Mouse (Mus musculus): ENCODE measurements around the gene D630036H23Rik. TPM values are rescaled to one million over a fixed set of nuclear protein-coding genes. Genes with fewer than 3 reads are reported as not detected.
"Not testable (repeated sequence)": the region's sequence is repeated elsewhere in the genome, so short reads cannot be mapped to it uniquely, and the experiment has no call there.

The D630036H23Rik gene
- polyA plus RNA-seq, 1 experiment from 2014 or later: 3.0 TPM

DNA sequence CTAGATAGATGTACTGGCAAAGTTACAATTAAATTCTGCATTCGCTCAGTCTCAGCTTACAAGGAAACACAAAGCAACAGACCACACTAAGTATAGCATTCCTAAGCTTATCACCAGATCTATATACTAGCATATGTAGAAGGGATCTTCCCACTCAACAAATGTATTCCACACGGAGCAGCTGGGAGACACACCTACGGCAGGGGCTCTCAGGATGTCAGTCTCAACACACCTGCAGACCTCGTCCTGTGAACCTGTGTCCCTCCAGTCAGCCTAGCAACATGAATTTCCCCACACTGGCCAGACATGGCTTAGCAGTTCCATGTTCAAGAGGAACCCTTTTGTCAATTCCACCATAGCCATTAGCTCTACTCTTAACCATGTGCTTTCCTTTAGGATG, 5.6 kb downstream of the D630036H23Rik start:
- WGBS: 95% methylated on average over 3 of the region's 4 CpGs
- not testable (repeated sequence) for H3K27ac ChIP-seq (ENCODE audit: low read length); H3K27me3 ChIP-seq (replicated peaks; ENCODE audit: control insufficient read depth, insufficient read depth, low read length); H3K9me3 ChIP-seq (ENCODE audit: control insufficient read depth, low read length); H3K4me3 ChIP-seq (replicated peaks; ENCODE audit: low read length); H3K4me2 ChIP-seq (ENCODE audit: low read length); H3K36me3 ChIP-seq (ENCODE audit: control insufficient read depth, insufficient read depth); H3K4me1 ChIP-seq (replicated peaks; ENCODE audit: control insufficient read depth, insufficient read depth, low read length); ATAC-seq; H3K9ac ChIP-seq (replicated peaks; ENCODE audit: low read depth, low read length)

GRCm38 (mm10) chr12:36373237-36373998, 8.6 kb downstream of the D630036H23Rik start:
- Histone ChIP-seq H3K4me3 (replicated peaks; ENCODE audit: low read length) (no peak overlapping the region), H3K36me3 (ENCODE audit: control insufficient read depth, insufficient read depth) (no peaks in the 10 kb centered on the region), H3K27ac (ENCODE audit: low read length) (no peak overlapping the region), H3K9me3 (ENCODE audit: control insufficient read depth, low read length) (no peaks in the 10 kb centered on the region), H3K27me3 (replicated peaks; ENCODE audit: control insufficient read depth, insufficient read depth, low read length) (no peaks in the 10 kb centered on the region), H3K4me1 (replicated peaks; ENCODE audit: control insufficient read depth, insufficient read depth, low read length) (no peaks in the 10 kb centered on the region), H3K4me2 (ENCODE audit: low read length) (no peak overlapping the region), H3K9ac (replicated peaks; ENCODE audit: low read depth, low read length) (no peak overlapping the region)
- ATAC-seq: no peak
- 50% methylated on average over 4 of the region's 4 CpGs for WGBS

DNA sequence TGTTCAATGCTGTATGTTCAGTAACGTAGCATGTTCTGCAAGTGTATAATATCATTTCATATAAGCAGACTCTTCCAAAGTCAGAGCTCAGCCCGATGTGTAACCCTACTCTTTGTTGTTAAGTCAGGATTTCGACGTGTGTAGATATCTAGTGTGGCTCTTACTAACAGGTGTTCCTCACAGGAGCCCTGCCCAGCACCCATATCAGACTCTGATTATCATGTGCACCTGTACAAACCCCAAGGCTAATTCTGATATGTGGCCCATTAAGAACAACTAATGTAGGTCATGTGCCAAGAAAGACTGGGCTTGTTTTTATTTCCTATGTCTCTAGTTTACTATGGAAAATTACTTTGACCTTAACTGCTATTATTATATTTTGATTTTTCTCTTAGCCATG, 18.0 kb downstream of the D630036H23Rik start:
- no peaks in the 10 kb centered on the region for H3K9me3 ChIP-seq (ENCODE audit: control insufficient read depth, low read length)
- no peak overlapping the region for H3K27ac ChIP-seq (ENCODE audit: low read length)
- no peak for ATAC-seq
- WGBS: 93% methylated on average over 4 of the region's 4 CpGs
- H3K4me3 ChIP-seq (replicated peaks; ENCODE audit: low read length): no peak overlapping the region
- no peaks in the 10 kb centered on the region for H3K4me1 ChIP-seq (replicated peaks; ENCODE audit: control insufficient read depth, insufficient read depth, low read length)
- H3K9ac ChIP-seq (replicated peaks; ENCODE audit: low read depth, low read length): no peak overlapping the region
- H3K4me2 ChIP-seq (ENCODE audit: low read length): no peak overlapping the region
- no peaks in the 10 kb centered on the region for H3K36me3 ChIP-seq (ENCODE audit: control insufficient read depth, insufficient read depth)
- no peaks in the 10 kb centered on the region for H3K27me3 ChIP-seq (replicated peaks; ENCODE audit: control insufficient read depth, insufficient read depth, low read length)

DNA sequence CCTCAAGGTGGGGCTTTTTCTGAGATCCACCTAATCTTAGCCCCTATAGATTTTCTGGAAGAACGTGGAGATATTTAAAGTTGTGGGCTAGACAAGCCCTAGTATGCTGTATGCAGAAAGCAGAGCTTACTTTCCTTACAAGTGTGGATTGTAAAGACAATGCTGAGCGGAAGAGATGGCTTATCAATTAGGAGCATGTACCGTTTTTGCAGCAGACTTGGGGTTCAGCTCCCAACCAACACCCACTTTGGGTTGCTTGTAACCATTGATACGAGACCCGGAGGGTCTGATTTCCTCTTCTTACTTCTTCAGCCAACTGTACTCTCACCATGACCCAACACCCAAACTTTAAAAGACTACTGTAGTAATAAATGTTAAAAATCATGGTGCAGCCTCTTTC, 21.3 kb downstream of the D630036H23Rik start:
- Histone ChIP-seq H3K4me1 (replicated peaks; ENCODE audit: control insufficient read depth, insufficient read depth, low read length) (no peaks in the 10 kb centered on the region), H3K9me3 (ENCODE audit: control insufficient read depth, low read length) (no peaks in the 10 kb centered on the region)
- WGBS: 88% methylated on average over 5 of the region's 5 CpGs

GRCm38 (mm10) chr12:36360064-36360463, 21.9 kb downstream of the D630036H23Rik start:
- ATAC-seq: no peak
- H3K9ac ChIP-seq (replicated peaks; ENCODE audit: low read depth, low read length): no peak overlapping the region
- H3K4me2 ChIP-seq (ENCODE audit: low read length): no peak overlapping the region
- no peaks in the 10 kb centered on the region for H3K36me3 ChIP-seq (ENCODE audit: control insufficient read depth, insufficient read depth)
- H3K4me1 ChIP-seq (replicated peaks; ENCODE audit: control insufficient read depth, insufficient read depth, low read length): no peaks in the 10 kb centered on the region
- H3K27me3 ChIP-seq (replicated peaks; ENCODE audit: control insufficient read depth, insufficient read depth, low read length): no peaks in the 10 kb centered on the region
- no peak overlapping the region for H3K27ac ChIP-seq (ENCODE audit: low read length)
- H3K9me3 ChIP-seq (ENCODE audit: control insufficient read depth, low read length): no peaks in the 10 kb centered on the region
- H3K4me3 ChIP-seq (replicated peaks; ENCODE audit: low read length): no peak overlapping the region
- WGBS: 94% methylated on average over 3 of the region's 3 CpGs

More for the DNA sequence above, 21.3 kb downstream of the D630036H23Rik start:
- H3K4me3 ChIP-seq (replicated peaks; ENCODE audit: low read length): no peak overlapping the region
- no peak overlapping the region for H3K4me2 ChIP-seq (ENCODE audit: low read length)
- no peak for ATAC-seq
- no peak overlapping the region for H3K27ac ChIP-seq (ENCODE audit: low read length)
- H3K27me3 ChIP-seq (replicated peaks; ENCODE audit: control insufficient read depth, insufficient read depth, low read length): no peaks in the 10 kb centered on the region
- no peaks in the 10 kb centered on the region for H3K36me3 ChIP-seq (ENCODE audit: control insufficient read depth, insufficient read depth)
- no peak overlapping the region for H3K9ac ChIP-seq (replicated peaks; ENCODE audit: low read depth, low read length)

- H3K9me3 ChIP-seq (ENCODE audit: control insufficient read depth, low read length): no peaks in the 10 kb centered on the region
- WGBS: 55% methylated on average over 4 of the region's 4 CpGs
- ATAC-seq: no peak
- H3K27me3 ChIP-seq (replicated peaks; ENCODE audit: control insufficient read depth, insufficient read depth, low read length): no peaks in the 10 kb centered on the region
- no peak overlapping the region for H3K9ac ChIP-seq (replicated peaks; ENCODE audit: low read depth, low read length)
- H3K4me1 ChIP-seq (replicated peaks; ENCODE audit: control insufficient read depth, insufficient read depth, low read length): no peaks in the 10 kb centered on the region
- no peak overlapping the region for H3K4me3 ChIP-seq (replicated peaks; ENCODE audit: low read length)
- no peak overlapping the region for H3K27ac ChIP-seq (ENCODE audit: low read length)
- H3K4me2 ChIP-seq (ENCODE audit: low read length): no peak overlapping the region
- no peaks in the 10 kb centered on the region for H3K36me3 ChIP-seq (ENCODE audit: control insufficient read depth, insufficient read depth)
Observed at GRCm38 (mm10) chr12:36344131-36344530, 37.9 kb downstream of the D630036H23Rik start.

GRCm38 (mm10) chr12:36333837-36334281, 48.1 kb downstream of the D630036H23Rik start:
- Histone ChIP-seq H3K4me2 (ENCODE audit: low read length) (no peak overlapping the region), H3K4me3 (replicated peaks; ENCODE audit: low read length) (no peak overlapping the region), H3K27me3 (replicated peaks; ENCODE audit: control insufficient read depth, insufficient read depth, low read length) (no peaks in the 10 kb centered on the region), H3K4me1 (replicated peaks; ENCODE audit: control insufficient read depth, insufficient read depth, low read length) (no peaks in the 10 kb centered on the region), H3K9ac (replicated peaks; ENCODE audit: low read depth, low read length) (no peak overlapping the region), H3K9me3 (ENCODE audit: control insufficient read depth, low read length) (no peaks in the 10 kb centered on the region), H3K27ac (ENCODE audit: low read length) (no peak overlapping the region), H3K36me3 (ENCODE audit: control insufficient read depth, insufficient read depth) (no peaks in the 10 kb centered on the region)
- no peak; the same call in 1 of the 2 replicates for ATAC-seq
- 78% methylated on average over 9 of the region's 9 CpGs for WGBS

DNA sequence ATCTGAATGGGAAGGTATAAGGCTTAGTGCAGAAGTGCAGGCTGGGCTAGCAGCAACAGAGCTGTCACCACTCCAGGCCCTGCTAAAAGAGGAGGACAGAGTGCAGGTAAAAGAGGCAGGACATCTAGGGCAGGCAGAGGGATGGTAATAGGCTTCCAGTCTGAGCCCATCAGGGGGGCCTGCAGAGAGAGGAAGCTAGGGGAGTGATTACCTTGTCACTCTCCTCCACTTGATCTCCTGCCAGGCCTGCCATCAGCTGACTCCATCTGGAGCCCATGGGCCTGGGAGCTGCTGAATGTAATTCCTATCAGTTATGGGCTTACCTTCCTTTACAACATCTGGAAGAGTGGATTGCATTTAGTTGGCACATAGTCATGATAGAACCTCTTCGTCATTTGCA, 49.3 kb downstream of the D630036H23Rik start:
- ATAC-seq: no peak; the same call in 1 of the 2 replicates

More for the DNA sequence above, 49.3 kb downstream of the D630036H23Rik start:
- Histone ChIP-seq H3K27ac (ENCODE audit: low read length) (no peak overlapping the region), H3K27me3 (replicated peaks; ENCODE audit: control insufficient read depth, insufficient read depth, low read length) (no peaks in the 10 kb centered on the region), H3K9me3 (ENCODE audit: control insufficient read depth, low read length) (no peaks in the 10 kb centered on the region), H3K4me3 (replicated peaks; ENCODE audit: low read length) (no peak overlapping the region), H3K4me2 (ENCODE audit: low read length) (no peak overlapping the region), H3K36me3 (ENCODE audit: control insufficient read depth, insufficient read depth) (no peaks in the 10 kb centered on the region), H3K9ac (replicated peaks; ENCODE audit: low read depth, low read length) (no peak overlapping the region), H3K4me1 (replicated peaks; ENCODE audit: control insufficient read depth, insufficient read depth, low read length) (no peaks in the 10 kb centered on the region)
- WGBS: 78% methylated on average over 1 of the region's 1 CpGs

Data from forebrain, embryonic 16.5 days (tissue).